Mouse (Mus musculus) embryonic fibroblast, embryonic 13.5 days (primary cell): ENCODE measurements around the gene Vmn1r203.
"Not testable (repeated sequence)": the region's sequence is repeated elsewhere in the genome, so short reads cannot be mapped to it uniquely, and the experiment has no call there.

Experiments
- CTCF ChIP-seq: IDR thresholded peaks from 2 replicates; pipeline ENCODE4 v1.5.1; 2011; ENCODE audit warnings: mild to moderate bottlenecking, control low read depth, low read length, moderate library complexity, borderline replicate concordance; ENCODE audit not compliant: insufficient read depth
- POLR2A ChIP-seq: IDR thresholded peaks from 2 replicates; pipeline ENCODE4 v1.6.1; 2011; ENCODE audit warnings: low read depth, mild to moderate bottlenecking, control low read depth, low read length, moderate library complexity

- TF ChIP-seq CTCF, POLR2A: not testable (repeated sequence)
Measured at GRCm38 (mm10) chr13:22574911-22575310, 57.0 kb downstream of the Vmn1r203 start.
